Mouse (Mus musculus) liver, embryonic 11.5 days (tissue): Measurements from ENCODE around the gene Ptpn3. TPM values are rescaled to one million over a fixed set of nuclear protein-coding genes. Genes with fewer than 3 reads are reported as not detected.

ENCODE experiments used
- ATAC-seq: fragments of 200-750 bp; cut with Nextera tagmentation; replicated peaks from 2 replicates; pipeline ENCODE4 v1.8.0; 2017; ENCODE audit warnings: moderate number of reproducible peaks, mild to moderate bottlenecking, moderate TSS enrichment, moderate library complexity; ENCODE audit not compliant: low FRiP score
- DNase-seq: peaks from one replicate; pipeline ENCODE4 v3.0.0-alpha.2; 2017; ENCODE audit warnings: low spot score
- H3K27ac ChIP-seq: fragments of 300-500 bp; sonication (generic); 2 replicates; pipeline ENCODE4 v1.5.1; 2014; ENCODE audit warnings: mild to moderate bottlenecking, low read depth, low read length, control low read depth
- H3K27me3 ChIP-seq: fragments of 300-500 bp; sonication (generic); replicated peaks from 2 replicates; pipeline ENCODE4 v1.6.1; 2014; ENCODE audit warnings: low read length, mixed read lengths; ENCODE audit not compliant: control insufficient read depth, insufficient read depth
- H3K36me3 ChIP-seq: fragments of 300-500 bp; sonication (generic); 2 replicates; pipeline ENCODE4 v1.6.1; 2014; ENCODE audit warnings: mild to moderate bottlenecking, low read length, moderate library complexity, mixed read lengths; ENCODE audit not compliant: control insufficient read depth, insufficient read depth
- H3K4me1 ChIP-seq: fragments of 300-500 bp; sonication (generic); replicated peaks from 2 replicates; pipeline ENCODE4 v1.6.1; 2014; ENCODE audit warnings: low read length, mixed read lengths; ENCODE audit not compliant: control insufficient read depth, insufficient read depth
- H3K4me2 ChIP-seq: fragments of 300-500 bp; sonication (generic); 2 replicates; pipeline ENCODE4 v1.6.1; 2014; ENCODE audit warnings: mild to moderate bottlenecking, control low read depth, moderate library complexity
- H3K4me3 ChIP-seq: fragments of 300-500 bp; sonication (generic); 2 replicates; pipeline ENCODE4 v1.5.1; 2014; ENCODE audit warnings: low read depth, low read length, control low read depth
- H3K9ac ChIP-seq: fragments of 300-500 bp; sonication (generic); 2 replicates; pipeline ENCODE4 v1.6.1; 2014; ENCODE audit warnings: low read depth, low read length, control low read depth
- H3K9me3 ChIP-seq: fragments of 300-500 bp; sonication (generic); 2 replicates; pipeline ENCODE4 v1.6.1; 2016; ENCODE audit warnings: low read length, inconsistent platforms, mixed read lengths; ENCODE audit not compliant: control insufficient read depth
- WGBS: fragments of 180-500 bp; shearing (Covaris S2); extraction: QIAGEN DNeasy Blood & Tissue Kit; methylation state at CpG from one replicate; pipeline ENCODE4 v1.1.7; 2014; 5-methylcytosine and 5-hydroxymethylcytosine counted together
- polyA plus RNA-seq: library from polyadenylated mRNA; unstranded; fragments of >200 nt; fragmentation: Nextera tagmentation; extraction: Ambion mirVana; gene quantifications from 2 replicates; pipeline ENCODE4 v1.2.1, GENCODE M21; 2014

Ptpn3 gene
- polyA plus RNA-seq, 1 experiment from 2014 or later, result 0.89 TPM

GRCm38 (mm10) chr4:57320606-57321327 lies 19.1 kb upstream of the Ptpn3 start:
- H3K4me2 ChIP-seq, result no peak overlapping the region
- no peaks in the 10 kb centered on the region for H3K4me1 ChIP-seq
- H3K4me3 ChIP-seq, result no peak overlapping the region
- ATAC-seq, result no peak
- no peak overlapping the region for H3K27ac ChIP-seq
- peaks cover 2% of the 10 kb centered on the region; the same call in 1 of the 2 replicates for H3K27me3 ChIP-seq
- DNase-seq, result no peak
- no peaks in the 10 kb centered on the region for H3K9me3 ChIP-seq
- no peak overlapping the region for H3K9ac ChIP-seq
- no peaks in the 10 kb centered on the region for H3K36me3 ChIP-seq
- 37% methylated on average over 23 of the region's 23 CpGs for WGBS

GRCm38 (mm10) chr4:57318525-57319212 lies 17.0 kb upstream of the Ptpn3 start:
- Histone ChIP-seq H3K4me1 (no peaks in the 10 kb centered on the region), H3K9me3 (no peaks in the 10 kb centered on the region), H3K27me3 (peaks cover 2% of the 10 kb centered on the region; the same call in 1 of the 2 replicates), H3K4me3 (no peak overlapping the region), H3K36me3 (no peaks in the 10 kb centered on the region), H3K4me2 (no peak overlapping the region), H3K9ac (no peak overlapping the region), H3K27ac (peak overlapping the region; percentile 60; the same call in 1 of the 2 replicates)
- 51% methylated on average over 10 of the region's 10 CpGs for WGBS
- DNase-seq (no peak), ATAC-seq (no peak)

GRCm38 (mm10) chr4:57312256-57313166 lies 10.9 kb upstream of the Ptpn3 start:
- H3K27ac ChIP-seq, result no peak overlapping the region
- no peak for ATAC-seq
- 74% methylated on average over 8 of the region's 8 CpGs for WGBS

GRCm38 (mm10) chr4:57311750-57312149 lies 10.1 kb upstream of the Ptpn3 start:
- no peaks in the 10 kb centered on the region for H3K9me3 ChIP-seq
- no peak for DNase-seq
- no peak overlapping the region for H3K4me3 ChIP-seq
- ATAC-seq, result no peak
- H3K27me3 ChIP-seq, result no peaks in the 10 kb centered on the region
- no peaks in the 10 kb centered on the region for H3K36me3 ChIP-seq
- no peaks in the 10 kb centered on the region for H3K4me1 ChIP-seq
- WGBS, result 80% methylated on average over 4 of the region's 4 CpGs
- H3K4me2 ChIP-seq, result no peak overlapping the region
- no peak overlapping the region for H3K9ac ChIP-seq
- H3K27ac ChIP-seq, result no peak overlapping the region

More at GRCm38 (mm10) chr4:57312256-57313166, 10.9 kb upstream of the Ptpn3 start:
- H3K36me3 ChIP-seq, result no peaks in the 10 kb centered on the region
- H3K4me2 ChIP-seq, result no peak overlapping the region
- no peaks in the 10 kb centered on the region for H3K4me1 ChIP-seq
- no peaks in the 10 kb centered on the region for H3K9me3 ChIP-seq
- no peak for DNase-seq
- H3K27me3 ChIP-seq, result no peaks in the 10 kb centered on the region
- no peak overlapping the region for H3K9ac ChIP-seq
- H3K4me3 ChIP-seq, result no peak overlapping the region

- peak overlapping the region; percentile 19 for H3K4me2 ChIP-seq
- no peak overlapping the region for H3K27ac ChIP-seq
- 39% methylated on average over 26 of the region's 26 CpGs for WGBS
- no peak overlapping the region for H3K4me3 ChIP-seq
- no peaks in the 10 kb centered on the region for H3K36me3 ChIP-seq
- no peaks in the 10 kb centered on the region for H3K27me3 ChIP-seq
- ATAC-seq, result no peak
- no peaks in the 10 kb centered on the region for H3K4me1 ChIP-seq
- no peak for DNase-seq
- H3K9me3 ChIP-seq, result no peaks in the 10 kb centered on the region
- H3K9ac ChIP-seq, result no peak overlapping the region
Measured at GRCm38 (mm10) chr4:57308214-57309000, 6.8 kb upstream of the Ptpn3 start.

GRCm38 (mm10) chr4:57307747-57308146 lies 6.1 kb upstream of the Ptpn3 start:
- Histone ChIP-seq H3K4me1 (no peaks in the 10 kb centered on the region), H3K9me3 (no peaks in the 10 kb centered on the region), H3K4me3 (no peak overlapping the region), H3K4me2 (no peak overlapping the region), H3K9ac (no peak overlapping the region), H3K36me3 (no peaks in the 10 kb centered on the region), H3K27me3 (no peaks in the 10 kb centered on the region), H3K27ac (no peak overlapping the region)
- 61% methylated on average over 4 of the region's 4 CpGs for WGBS
- no peak for DNase-seq
- ATAC-seq, result no peak

- Histone ChIP-seq H3K27ac (no peak overlapping the region), H3K4me1 (no peaks in the 10 kb centered on the region), H3K4me3 (no peak overlapping the region), H3K4me2 (no peak overlapping the region), H3K36me3 (no peaks in the 10 kb centered on the region), H3K9me3 (no peaks in the 10 kb centered on the region), H3K27me3 (peaks cover 5% of the 10 kb centered on the region; the same call in 1 of the 2 replicates), H3K9ac (no peak overlapping the region)
- no peak for DNase-seq
- WGBS, result 47% methylated on average over 4 of the region's 4 CpGs
- no peak for ATAC-seq
Measured at GRCm38 (mm10) chr4:57306260-57306659, 4.6 kb upstream of the Ptpn3 start.

- Histone ChIP-seq H3K9me3 (no peaks in the 10 kb centered on the region), H3K4me1 (peaks cover 3% of the 10 kb centered on the region), H3K36me3 (no peaks in the 10 kb centered on the region), H3K27ac (no peak overlapping the region), H3K4me3 (no peak overlapping the region), H3K27me3 (peaks cover 11% of the 10 kb centered on the region), H3K9ac (no peak overlapping the region), H3K4me2 (no peak overlapping the region)
- DNase-seq (no peak), ATAC-seq (no peak)
- WGBS, result 59% methylated on average over 7 of the region's 7 CpGs
Measured at GRCm38 (mm10) chr4:57305644-57306043, 4.0 kb upstream of the Ptpn3 start.
